Mouse (Mus musculus): ENCODE data around the gene Sec62. TPM values are rescaled to one million over a fixed set of nuclear protein-coding genes. Genes with fewer than 3 reads are reported as not detected.

The Sec62 gene
- polyA plus RNA-seq, 1 experiment from 2014 or later: 56.5 TPM

- 56% methylated on average over 4 of the region's 4 CpGs for WGBS (ENCODE audit: insufficient replicate concordance)
- Histone ChIP-seq H3K27me3 (no peaks in the 10 kb centered on the region), H3K4me3 (replicated peaks) (no peak overlapping the region), H3K36me3 (no peaks in the 10 kb centered on the region), H3K9me3 (replicated peaks) (no peaks in the 10 kb centered on the region), H3K4me2 (no peak overlapping the region), H3K4me1 (replicated peaks) (peaks cover 27% of the 10 kb centered on the region), H3K9ac (no peak overlapping the region), H3K27ac (no peak overlapping the region)
- DNase-seq (no peak), ATAC-seq (ENCODE audit: low read depth) (no peak)
Observed at GRCm38 (mm10) chr3:30772631-30773030, 20.0 kb upstream of the Sec62 start.

DNA sequence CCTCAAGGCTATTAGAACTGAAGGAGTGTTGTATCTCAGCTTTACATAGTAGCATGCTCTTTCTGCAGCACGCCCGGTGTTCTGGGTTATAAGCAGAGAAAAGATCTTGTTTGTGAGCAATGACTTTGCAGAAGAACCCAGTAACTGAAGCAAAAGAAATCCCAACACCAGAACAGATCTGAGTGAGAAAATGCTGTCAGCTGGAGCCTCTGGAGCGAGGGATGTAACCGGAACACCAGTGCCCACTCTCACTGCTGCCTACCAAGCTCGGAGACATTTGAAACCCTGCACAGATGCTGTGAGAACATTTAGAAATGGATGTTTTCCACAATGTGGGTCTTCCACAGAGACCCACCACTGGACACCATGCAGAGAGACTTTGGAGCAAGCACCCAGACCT lies 18.0 kb upstream of the Sec62 start:
- DNase-seq: no peak

DNA sequence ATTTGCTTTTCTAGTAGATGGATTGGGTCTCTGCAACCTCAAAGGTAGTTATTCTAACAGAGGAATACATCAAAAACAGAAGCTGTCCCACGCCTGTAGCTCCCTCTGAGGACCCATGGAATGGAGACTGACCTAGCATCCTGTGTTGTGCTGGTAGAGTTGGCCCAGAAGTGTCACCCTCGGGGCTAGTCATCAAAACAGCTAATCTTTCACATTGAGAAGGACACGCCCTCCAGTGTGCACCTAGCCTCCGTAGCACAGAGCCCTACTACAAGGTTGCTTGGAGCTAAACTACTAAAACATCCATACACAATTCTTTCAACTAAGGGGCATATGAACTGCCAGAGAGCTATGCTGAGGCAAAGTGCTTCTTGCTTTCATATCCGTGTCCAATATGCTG lies 14.7 kb upstream of the Sec62 start:
- H3K36me3 ChIP-seq: no peaks in the 10 kb centered on the region
- DNase-seq (no peak), ATAC-seq (ENCODE audit: low read depth) (peak; percentile 94)
- WGBS (ENCODE audit: insufficient replicate concordance): 42% methylated on average over 5 of the region's 5 CpGs
- no peak overlapping the region for H3K4me2 ChIP-seq
- no peak overlapping the region for H3K9ac ChIP-seq
- no peak overlapping the region for H3K4me3 ChIP-seq (replicated peaks)
- 0 out of 2 replicates have a peak, but pooled peaks cover 5% of the 10 kb centered on the region for H3K27me3 ChIP-seq
- H3K4me1 ChIP-seq (replicated peaks): peaks cover 32% of the 10 kb centered on the region
- no peak overlapping the region for H3K27ac ChIP-seq
- no peaks in the 10 kb centered on the region for H3K9me3 ChIP-seq (replicated peaks)

More for the DNA sequence above, 18.0 kb upstream of the Sec62 start:
- H3K27me3 ChIP-seq: no peaks in the 10 kb centered on the region
- no peak overlapping the region for H3K4me3 ChIP-seq (replicated peaks)
- no peak overlapping the region for H3K4me2 ChIP-seq
- H3K27ac ChIP-seq: no peak overlapping the region
- H3K9ac ChIP-seq: no peak overlapping the region
- no peak for ATAC-seq (ENCODE audit: low read depth)
- H3K4me1 ChIP-seq (replicated peaks): peaks cover 30% of the 10 kb centered on the region
- no peaks in the 10 kb centered on the region for H3K9me3 ChIP-seq (replicated peaks)
- no peaks in the 10 kb centered on the region for H3K36me3 ChIP-seq
- WGBS (ENCODE audit: insufficient replicate concordance): 81% methylated on average over 5 of the region's 5 CpGs

DNA sequence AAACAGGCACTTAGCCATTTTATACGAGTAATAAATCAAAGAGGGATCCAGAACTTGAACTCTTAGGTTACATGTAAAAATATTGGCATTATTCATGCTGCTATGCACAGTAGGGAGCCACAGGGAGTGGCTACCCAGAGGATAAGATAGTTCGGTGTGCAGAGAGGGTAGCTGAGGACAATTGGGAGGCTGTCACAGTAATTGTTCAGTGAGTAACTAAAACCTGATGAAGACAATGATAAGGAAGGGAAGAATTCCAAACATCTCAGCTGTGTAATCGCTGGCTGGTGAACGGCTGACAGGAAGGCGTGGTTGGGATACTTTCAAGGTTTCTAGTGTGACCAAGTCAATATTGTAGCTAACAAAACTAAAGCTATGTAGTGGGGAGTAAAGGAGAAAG lies 4.1 kb upstream of the Sec62 start:
- Histone ChIP-seq H3K27ac (no peak overlapping the region), H3K4me2 (no peak overlapping the region), H3K9me3 (replicated peaks) (no peaks in the 10 kb centered on the region), H3K4me3 (replicated peaks) (no peak overlapping the region), H3K4me1 (replicated peaks) (no peaks in the 10 kb centered on the region; the same call in 1 of the 2 replicates), H3K27me3 (0 out of 2 replicates have a peak, but pooled peaks cover 5% of the 10 kb centered on the region), H3K36me3 (no peaks in the 10 kb centered on the region), H3K9ac (no peak overlapping the region)
- 28% methylated on average over 5 of the region's 5 CpGs for WGBS (ENCODE audit: insufficient replicate concordance)
- no peak for DNase-seq
- no peak for ATAC-seq (ENCODE audit: low read depth)

DNA sequence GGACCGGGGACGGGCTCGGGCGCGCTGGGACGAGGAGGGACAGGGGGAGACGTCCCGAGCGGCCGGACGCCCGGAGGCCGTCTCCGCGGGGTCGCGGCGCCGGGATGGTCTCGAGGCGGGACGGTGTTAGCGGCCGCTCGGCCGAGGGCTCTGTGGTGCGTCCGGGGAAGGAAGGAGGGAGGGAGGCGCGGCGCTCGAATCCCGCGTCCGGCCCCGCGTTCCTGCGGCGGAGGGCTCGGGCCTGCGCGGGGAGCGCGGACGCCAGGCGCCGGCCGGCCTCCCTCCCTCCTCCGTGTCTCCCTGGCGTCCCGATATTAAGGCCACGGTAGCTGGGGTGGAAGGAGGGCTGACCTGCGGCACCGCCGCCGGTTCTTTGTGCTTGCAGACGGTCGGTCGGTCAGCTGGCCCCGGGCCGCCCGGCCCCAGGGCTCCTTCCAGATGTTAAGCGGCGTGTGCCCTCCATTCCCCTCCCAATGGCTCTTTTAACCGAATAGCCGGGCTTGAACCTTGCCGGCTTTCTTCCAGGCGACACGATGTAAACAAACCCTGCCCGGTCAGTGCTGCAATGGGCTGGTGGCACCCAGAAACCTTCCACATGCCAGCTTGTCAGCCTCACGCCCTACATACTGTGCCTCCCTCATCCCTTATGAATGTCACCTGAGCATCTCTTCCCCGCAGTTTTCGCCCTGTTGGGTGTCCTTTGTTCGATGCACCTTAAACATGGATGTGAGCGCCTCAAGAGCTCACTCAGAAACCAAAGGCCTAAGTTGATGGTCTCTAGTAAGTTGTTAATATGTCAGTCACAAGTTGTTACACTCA lies 937 bp downstream of the Sec62 start:
- Histone ChIP-seq H3K27ac (peak overlapping the region; percentile 91), H3K4me2 (peak overlapping the region; percentile 77), H3K27me3 (0 out of 2 replicates have a peak, but pooled peaks cover 5% of the 10 kb centered on the region), H3K9me3 (replicated peaks) (no peaks in the 10 kb centered on the region), H3K9ac (peak overlapping the region; percentile 97), H3K4me1 (replicated peaks) (peaks cover 19% of the 10 kb centered on the region), H3K36me3 (peaks cover 5% of the 10 kb centered on the region), H3K4me3 (replicated peaks) (peak overlapping the region; percentile 85)
- WGBS (ENCODE audit: insufficient replicate concordance): under 1% methylated on average over 70 of the region's 75 CpGs
- ATAC-seq (ENCODE audit: low read depth) (peak; percentile 79), DNase-seq (peak; percentile 37)

DNA sequence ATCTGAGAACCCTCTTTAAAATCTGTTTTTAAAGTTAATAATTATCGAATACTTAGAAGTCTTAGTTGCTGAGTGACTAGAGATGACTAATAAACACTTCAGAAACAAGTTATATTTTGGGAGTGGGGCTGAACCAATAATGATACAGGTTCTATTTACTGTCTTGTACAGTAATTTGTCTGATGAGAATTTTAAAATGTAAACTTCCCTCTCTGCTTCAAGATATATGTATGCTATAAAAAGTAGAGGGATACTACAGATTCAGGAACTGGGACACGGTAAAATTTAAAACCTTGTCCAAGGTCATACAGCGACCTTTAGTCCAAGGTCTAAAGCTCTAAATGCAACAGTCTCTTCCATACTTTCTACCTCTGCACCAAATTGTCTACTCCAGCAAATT lies 9.5 kb downstream of the Sec62 start:
- 89% methylated on average over 3 of the region's 3 CpGs for WGBS (ENCODE audit: insufficient replicate concordance)
- no peak for DNase-seq

DNA sequence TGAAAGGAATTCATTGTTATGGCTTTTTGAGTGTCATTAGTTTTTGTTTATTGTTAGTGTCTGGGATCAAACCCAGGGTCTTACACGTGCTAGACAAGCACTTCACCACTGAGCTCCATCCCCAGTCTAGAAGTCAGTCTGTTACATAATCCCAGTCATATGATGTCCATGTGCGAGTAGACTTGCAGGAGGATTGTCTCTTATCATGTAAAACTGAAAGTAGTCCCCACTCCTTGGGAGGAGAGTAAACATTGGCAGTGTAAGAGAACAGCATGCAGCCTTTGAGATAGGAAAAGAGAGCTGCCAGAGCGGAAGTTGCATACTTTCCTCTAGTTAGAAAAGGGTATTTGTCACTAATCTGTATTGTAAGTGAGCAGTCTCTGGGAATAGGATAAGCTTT lies 20.2 kb downstream of the Sec62 start:
- DNase-seq (no peak), ATAC-seq (ENCODE audit: low read depth) (no peak)
- no peaks in the 10 kb centered on the region for H3K4me1 ChIP-seq (replicated peaks)
- peaks cover 62% of the 10 kb centered on the region for H3K36me3 ChIP-seq
- H3K9me3 ChIP-seq (replicated peaks): no peaks in the 10 kb centered on the region
- no peaks in the 10 kb centered on the region for H3K27me3 ChIP-seq
- H3K4me3 ChIP-seq (replicated peaks): no peak overlapping the region
- H3K4me2 ChIP-seq: no peak overlapping the region
- 72% methylated on average over 3 of the region's 3 CpGs for WGBS (ENCODE audit: insufficient replicate concordance)
- no peak overlapping the region for H3K9ac ChIP-seq
- H3K27ac ChIP-seq: no peak overlapping the region

More for the DNA sequence above, 9.5 kb downstream of the Sec62 start:
- Histone ChIP-seq H3K4me2 (no peak overlapping the region), H3K27me3 (no peaks in the 10 kb centered on the region), H3K36me3 (peaks cover 44% of the 10 kb centered on the region), H3K9ac (no peak overlapping the region), H3K4me1 (replicated peaks) (0 out of 2 replicates have a peak, but pooled peaks cover 2% of the 10 kb centered on the region), H3K9me3 (replicated peaks) (no peaks in the 10 kb centered on the region), H3K27ac (no peak overlapping the region), H3K4me3 (replicated peaks) (no peak overlapping the region)
- no peak for ATAC-seq (ENCODE audit: low read depth)

GRCm38 (mm10) chr3:30818630-30819125 lies 26.0 kb downstream of the Sec62 start:
- ATAC-seq (ENCODE audit: low read depth): no peak
- Histone ChIP-seq H3K36me3 (peaks cover 65% of the 10 kb centered on the region), H3K27ac (no peak overlapping the region), H3K27me3 (no peaks in the 10 kb centered on the region), H3K4me1 (replicated peaks) (no peaks in the 10 kb centered on the region), H3K4me2 (no peak overlapping the region), H3K4me3 (replicated peaks) (no peak overlapping the region), H3K9ac (no peak overlapping the region), H3K9me3 (replicated peaks) (no peaks in the 10 kb centered on the region)
- WGBS (ENCODE audit: insufficient replicate concordance): 94% methylated on average over 16 of the region's 16 CpGs
- no peak for DNase-seq

DNA sequence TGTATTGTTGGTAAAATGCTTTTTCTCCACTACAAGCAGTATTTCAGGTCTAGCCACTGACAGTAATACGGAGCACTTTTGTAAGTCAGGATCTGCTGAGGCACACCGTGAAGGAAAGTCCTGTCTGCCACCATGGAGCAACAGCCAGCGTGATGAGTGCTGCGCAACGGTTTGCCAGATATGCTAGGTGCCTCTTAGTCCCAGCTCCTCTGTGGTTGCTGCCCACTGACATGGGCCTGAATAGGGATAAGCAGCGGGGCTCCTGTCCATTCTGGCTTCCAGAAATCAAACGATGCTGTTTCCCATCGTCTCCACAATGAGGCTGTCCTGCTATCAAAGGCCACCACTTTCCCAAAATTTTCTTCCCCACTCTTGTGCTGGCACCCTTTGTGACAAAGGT lies 29.5 kb downstream of the Sec62 start:
- H3K27me3 ChIP-seq: no peaks in the 10 kb centered on the region
- DNase-seq: no peak
- no peak overlapping the region for H3K4me2 ChIP-seq
- no peaks in the 10 kb centered on the region for H3K9me3 ChIP-seq (replicated peaks)
- H3K4me3 ChIP-seq (replicated peaks): no peak overlapping the region
- H3K27ac ChIP-seq: no peak overlapping the region
- no peak overlapping the region for H3K9ac ChIP-seq
- peaks cover 45% of the 10 kb centered on the region for H3K36me3 ChIP-seq
- 87% methylated on average over 8 of the region's 8 CpGs for WGBS (ENCODE audit: insufficient replicate concordance)
- no peak for ATAC-seq (ENCODE audit: low read depth)
- no peaks in the 10 kb centered on the region for H3K4me1 ChIP-seq (replicated peaks)

DNA sequence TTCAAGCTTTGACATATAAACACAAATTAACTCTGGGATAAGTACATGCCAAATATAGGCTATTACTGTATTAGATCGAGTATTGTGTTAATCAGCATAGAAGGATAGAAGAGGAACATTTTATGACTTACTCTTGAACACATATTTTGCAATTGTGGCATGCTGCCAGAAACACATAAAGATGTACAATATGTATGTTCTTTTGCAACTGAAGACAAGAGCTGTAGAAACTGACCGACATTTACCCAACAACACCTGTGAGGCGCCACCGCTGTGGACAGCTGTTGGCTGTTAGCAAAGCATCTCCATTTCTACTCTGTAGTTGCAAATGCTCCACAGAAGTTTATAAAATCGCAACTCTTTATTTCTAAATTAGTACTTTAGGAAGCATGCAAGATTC lies 33.4 kb downstream of the Sec62 start:
- no peak for DNase-seq
- ATAC-seq (ENCODE audit: low read depth): no peak
- WGBS (ENCODE audit: insufficient replicate concordance): 84% methylated on average over 5 of the region's 5 CpGs

GRCm38 (mm10) chr3:30831848-30832606 lies 39.4 kb downstream of the Sec62 start:
- no peaks in the 10 kb centered on the region for H3K36me3 ChIP-seq
- no peak for ATAC-seq (ENCODE audit: low read depth)
- no peaks in the 10 kb centered on the region for H3K9me3 ChIP-seq (replicated peaks)
- DNase-seq: no peak
- H3K27me3 ChIP-seq: no peaks in the 10 kb centered on the region
- H3K4me2 ChIP-seq: no peak overlapping the region
- 0 out of 2 replicates have a peak, but pooled peaks cover 2% of the 10 kb centered on the region for H3K4me1 ChIP-seq (replicated peaks)
- no peak overlapping the region for H3K9ac ChIP-seq
- no peak overlapping the region for H3K4me3 ChIP-seq (replicated peaks)
- 58% methylated on average over 15 of the region's 15 CpGs for WGBS (ENCODE audit: insufficient replicate concordance)
- no peak overlapping the region for H3K27ac ChIP-seq

More for the DNA sequence above, 33.4 kb downstream of the Sec62 start:
- H3K4me3 ChIP-seq (replicated peaks): no peak overlapping the region
- peaks cover 14% of the 10 kb centered on the region for H3K36me3 ChIP-seq
- H3K9ac ChIP-seq: no peak overlapping the region
- no peak overlapping the region for H3K4me2 ChIP-seq
- H3K27me3 ChIP-seq: no peaks in the 10 kb centered on the region
- H3K27ac ChIP-seq: no peak overlapping the region
- H3K9me3 ChIP-seq (replicated peaks): no peaks in the 10 kb centered on the region
- no peaks in the 10 kb centered on the region for H3K4me1 ChIP-seq (replicated peaks)

Data from liver, embryonic 13.5 days (tissue).